Mouse (Mus musculus): ENCODE data around the gene Zfp985. TPM values are rescaled to one million over a fixed set of nuclear protein-coding genes. Genes with fewer than 3 reads are reported as not detected.
"Not testable (repeated sequence)": the region's sequence is repeated elsewhere in the genome, so short reads cannot be mapped to it uniquely, and the experiment has no call there.

Zfp985 gene
- polyA plus RNA-seq, 1 experiment from 2014 or later, result 0.07 TPM

- not testable (repeated sequence) for H3K9ac ChIP-seq; DNase-seq (ENCODE audit: low spot score); H3K4me2 ChIP-seq (replicated peaks); H3K4me3 ChIP-seq (replicated peaks; ENCODE audit: low read length); H3K27me3 ChIP-seq (ENCODE audit: control insufficient read depth, insufficient read depth, low read length); ATAC-seq (ENCODE audit: low FRiP score); H3K36me3 ChIP-seq (replicated peaks; ENCODE audit: control insufficient read depth, insufficient read depth); H3K27ac ChIP-seq; H3K4me1 ChIP-seq (replicated peaks; ENCODE audit: control insufficient read depth, insufficient read depth, low read length)
- H3K9me3 ChIP-seq (ENCODE audit: control insufficient read depth, low read length), result peaks cover 23% of the 10 kb centered on the region
- 83% methylated on average over 2 of the region's 2 CpGs for WGBS
Measured at GRCm38 (mm10) chr4:147554361-147554760, 1.3 kb downstream of the Zfp985 start.

GRCm38 (mm10) chr4:147556921-147557320 is 3.8 kb downstream of the Zfp985 start:
- not testable (repeated sequence) for H3K36me3 ChIP-seq (replicated peaks; ENCODE audit: control insufficient read depth, insufficient read depth); H3K4me3 ChIP-seq (replicated peaks; ENCODE audit: low read length); H3K4me2 ChIP-seq (replicated peaks); H3K27me3 ChIP-seq (ENCODE audit: control insufficient read depth, insufficient read depth, low read length); ATAC-seq (ENCODE audit: low FRiP score); H3K9ac ChIP-seq; DNase-seq (ENCODE audit: low spot score); H3K27ac ChIP-seq; H3K4me1 ChIP-seq (replicated peaks; ENCODE audit: control insufficient read depth, insufficient read depth, low read length)
- peaks cover 23% of the 10 kb centered on the region for H3K9me3 ChIP-seq (ENCODE audit: control insufficient read depth, low read length)
- WGBS, result 71% methylated on average over 1 of the region's 1 CpGs

GRCm38 (mm10) chr4:147558011-147558410 is 4.9 kb downstream of the Zfp985 start:
- H3K9ac ChIP-seq; H3K4me2 ChIP-seq (replicated peaks); H3K27me3 ChIP-seq (ENCODE audit: control insufficient read depth, insufficient read depth, low read length); H3K4me1 ChIP-seq (replicated peaks; ENCODE audit: control insufficient read depth, insufficient read depth, low read length); DNase-seq (ENCODE audit: low spot score); H3K4me3 ChIP-seq (replicated peaks; ENCODE audit: low read length); H3K36me3 ChIP-seq (replicated peaks; ENCODE audit: control insufficient read depth, insufficient read depth); ATAC-seq (ENCODE audit: low FRiP score); H3K27ac ChIP-seq: not testable (repeated sequence)
- peaks cover 18% of the 10 kb centered on the region for H3K9me3 ChIP-seq (ENCODE audit: control insufficient read depth, low read length)

- H3K27ac ChIP-seq; H3K4me1 ChIP-seq (replicated peaks; ENCODE audit: control insufficient read depth, insufficient read depth, low read length); DNase-seq (ENCODE audit: low spot score); ATAC-seq (ENCODE audit: low FRiP score); H3K36me3 ChIP-seq (replicated peaks; ENCODE audit: control insufficient read depth, insufficient read depth); H3K27me3 ChIP-seq (ENCODE audit: control insufficient read depth, insufficient read depth, low read length); H3K4me2 ChIP-seq (replicated peaks); H3K9ac ChIP-seq; H3K4me3 ChIP-seq (replicated peaks; ENCODE audit: low read length): not testable (repeated sequence)
- H3K9me3 ChIP-seq (ENCODE audit: control insufficient read depth, low read length), result peaks cover 18% of the 10 kb centered on the region
- 57% methylated on average over 1 of the region's 1 CpGs for WGBS
Measured at GRCm38 (mm10) chr4:147559096-147559495, 6.0 kb downstream of the Zfp985 start.

- H3K36me3 ChIP-seq (replicated peaks; ENCODE audit: control insufficient read depth, insufficient read depth), result no peaks in the 10 kb centered on the region
- ATAC-seq (ENCODE audit: low FRiP score), result no peak
- no peak overlapping the region for H3K9ac ChIP-seq
- H3K9me3 ChIP-seq (ENCODE audit: control insufficient read depth, low read length), result peaks cover 27% of the 10 kb centered on the region
- no peak for DNase-seq (ENCODE audit: low spot score)
- H3K4me2 ChIP-seq (replicated peaks), result no peak overlapping the region
- 73% methylated on average over 6 of the region's 6 CpGs for WGBS
- no peak overlapping the region for H3K4me3 ChIP-seq (replicated peaks; ENCODE audit: low read length)
- no peaks in the 10 kb centered on the region for H3K27me3 ChIP-seq (ENCODE audit: control insufficient read depth, insufficient read depth, low read length)
- no peaks in the 10 kb centered on the region for H3K4me1 ChIP-seq (replicated peaks; ENCODE audit: control insufficient read depth, insufficient read depth, low read length)
- no peak overlapping the region for H3K27ac ChIP-seq
Measured at GRCm38 (mm10) chr4:147565426-147566220, 12.5 kb downstream of the Zfp985 start.

- not testable (repeated sequence) for H3K36me3 ChIP-seq (replicated peaks; ENCODE audit: control insufficient read depth, insufficient read depth); DNase-seq (ENCODE audit: low spot score); ATAC-seq (ENCODE audit: low FRiP score); H3K27me3 ChIP-seq (ENCODE audit: control insufficient read depth, insufficient read depth, low read length); H3K4me1 ChIP-seq (replicated peaks; ENCODE audit: control insufficient read depth, insufficient read depth, low read length); H3K9ac ChIP-seq; H3K4me3 ChIP-seq (replicated peaks; ENCODE audit: low read length); H3K27ac ChIP-seq; H3K4me2 ChIP-seq (replicated peaks)
- H3K9me3 ChIP-seq (ENCODE audit: control insufficient read depth, low read length), result peaks cover 41% of the 10 kb centered on the region
- 90% methylated on average over 8 of the region's 8 CpGs for WGBS
Measured at GRCm38 (mm10) chr4:147571156-147571555, 18.1 kb downstream of the Zfp985 start.

GRCm38 (mm10) chr4:147579371-147579770 is 26.3 kb downstream of the Zfp985 start:
- not testable (repeated sequence) for H3K36me3 ChIP-seq (replicated peaks; ENCODE audit: control insufficient read depth, insufficient read depth); ATAC-seq (ENCODE audit: low FRiP score); H3K4me3 ChIP-seq (replicated peaks; ENCODE audit: low read length); H3K9ac ChIP-seq; H3K27me3 ChIP-seq (ENCODE audit: control insufficient read depth, insufficient read depth, low read length); H3K4me2 ChIP-seq (replicated peaks); H3K4me1 ChIP-seq (replicated peaks; ENCODE audit: control insufficient read depth, insufficient read depth, low read length); DNase-seq (ENCODE audit: low spot score); H3K27ac ChIP-seq
- 94% methylated on average over 4 of the region's 4 CpGs for WGBS
- peaks cover 24% of the 10 kb centered on the region for H3K9me3 ChIP-seq (ENCODE audit: control insufficient read depth, low read length)

GRCm38 (mm10) chr4:147586511-147587473 is 33.7 kb downstream of the Zfp985 start:
- Histone ChIP-seq H3K36me3 (replicated peaks; ENCODE audit: control insufficient read depth, insufficient read depth) (no peaks in the 10 kb centered on the region), H3K4me3 (replicated peaks; ENCODE audit: low read length) (no peak overlapping the region), H3K9ac (no peak overlapping the region), H3K4me2 (replicated peaks) (no peak overlapping the region), H3K4me1 (replicated peaks; ENCODE audit: control insufficient read depth, insufficient read depth, low read length) (no peaks in the 10 kb centered on the region), H3K9me3 (ENCODE audit: control insufficient read depth, low read length) (peaks cover 46% of the 10 kb centered on the region), H3K27ac (no peak overlapping the region), H3K27me3 (ENCODE audit: control insufficient read depth, insufficient read depth, low read length) (no peaks in the 10 kb centered on the region)
- DNase-seq (ENCODE audit: low spot score) (no peak), ATAC-seq (ENCODE audit: low FRiP score) (peak; percentile 57; the same call in 1 of the 2 replicates)
- 64% methylated on average over 1 of the region's 1 CpGs for WGBS

GRCm38 (mm10) chr4:147594630-147595029 is 41.6 kb downstream of the Zfp985 start:
- not testable (repeated sequence) for H3K4me3 ChIP-seq (replicated peaks; ENCODE audit: low read length); DNase-seq (ENCODE audit: low spot score); H3K27me3 ChIP-seq (ENCODE audit: control insufficient read depth, insufficient read depth, low read length); H3K4me2 ChIP-seq (replicated peaks); H3K9ac ChIP-seq; H3K4me1 ChIP-seq (replicated peaks; ENCODE audit: control insufficient read depth, insufficient read depth, low read length); H3K36me3 ChIP-seq (replicated peaks; ENCODE audit: control insufficient read depth, insufficient read depth); ATAC-seq (ENCODE audit: low FRiP score); H3K27ac ChIP-seq
- H3K9me3 ChIP-seq (ENCODE audit: control insufficient read depth, low read length), result peaks cover 27% of the 10 kb centered on the region
- 85% methylated on average over 3 of the region's 3 CpGs for WGBS

Data from hindbrain, embryonic 14.5 days (tissue).